Mouse (Mus musculus): ENCODE results near the gene Elavl3.

Elavl3 gene

DNA sequence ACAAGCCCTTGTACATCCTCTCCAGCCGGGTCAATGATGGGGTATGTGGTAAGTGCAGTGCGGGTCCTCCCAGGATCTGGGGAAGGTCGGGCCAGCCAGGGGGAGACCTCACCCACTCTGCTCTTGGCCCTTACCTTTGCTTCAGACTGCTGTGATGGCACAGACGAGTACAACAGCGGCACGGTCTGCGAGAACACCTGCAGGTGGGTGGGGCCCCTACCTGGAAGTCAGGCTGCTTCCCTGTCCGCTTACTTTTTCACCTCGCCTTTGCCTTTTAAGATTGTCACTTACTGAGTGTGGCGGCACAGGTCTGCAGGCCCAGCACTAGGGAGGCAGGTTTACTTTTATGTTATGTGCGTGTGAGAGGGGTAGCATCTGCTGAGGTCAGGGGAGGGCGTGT lies 47.3 kb downstream of the Elavl3 start:
- DNase-seq (ENCODE audit: low read depth, low spot score) = no peak

DNA sequence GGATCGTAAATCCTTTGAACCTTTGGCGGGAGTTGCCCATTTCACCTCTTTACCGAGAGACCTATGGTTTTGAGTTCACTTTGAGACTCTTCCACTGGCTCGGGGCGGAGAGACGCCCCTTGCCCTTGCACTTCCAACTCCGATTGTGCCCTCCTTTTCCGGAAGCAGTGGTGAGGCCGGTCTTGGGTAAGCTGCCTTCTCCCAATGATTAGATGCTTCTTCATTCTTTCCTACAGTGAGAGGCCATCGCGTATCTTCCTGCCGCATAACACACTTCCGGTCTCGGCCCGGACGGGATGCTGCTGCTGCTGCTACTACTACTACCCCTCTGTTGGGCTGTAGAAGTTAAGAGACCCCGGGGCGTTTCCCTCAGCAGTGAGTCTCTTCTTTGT lies 48.7 kb downstream of the Elavl3 start:
- no peak for DNase-seq (ENCODE audit: low read depth, low spot score)

DNA sequence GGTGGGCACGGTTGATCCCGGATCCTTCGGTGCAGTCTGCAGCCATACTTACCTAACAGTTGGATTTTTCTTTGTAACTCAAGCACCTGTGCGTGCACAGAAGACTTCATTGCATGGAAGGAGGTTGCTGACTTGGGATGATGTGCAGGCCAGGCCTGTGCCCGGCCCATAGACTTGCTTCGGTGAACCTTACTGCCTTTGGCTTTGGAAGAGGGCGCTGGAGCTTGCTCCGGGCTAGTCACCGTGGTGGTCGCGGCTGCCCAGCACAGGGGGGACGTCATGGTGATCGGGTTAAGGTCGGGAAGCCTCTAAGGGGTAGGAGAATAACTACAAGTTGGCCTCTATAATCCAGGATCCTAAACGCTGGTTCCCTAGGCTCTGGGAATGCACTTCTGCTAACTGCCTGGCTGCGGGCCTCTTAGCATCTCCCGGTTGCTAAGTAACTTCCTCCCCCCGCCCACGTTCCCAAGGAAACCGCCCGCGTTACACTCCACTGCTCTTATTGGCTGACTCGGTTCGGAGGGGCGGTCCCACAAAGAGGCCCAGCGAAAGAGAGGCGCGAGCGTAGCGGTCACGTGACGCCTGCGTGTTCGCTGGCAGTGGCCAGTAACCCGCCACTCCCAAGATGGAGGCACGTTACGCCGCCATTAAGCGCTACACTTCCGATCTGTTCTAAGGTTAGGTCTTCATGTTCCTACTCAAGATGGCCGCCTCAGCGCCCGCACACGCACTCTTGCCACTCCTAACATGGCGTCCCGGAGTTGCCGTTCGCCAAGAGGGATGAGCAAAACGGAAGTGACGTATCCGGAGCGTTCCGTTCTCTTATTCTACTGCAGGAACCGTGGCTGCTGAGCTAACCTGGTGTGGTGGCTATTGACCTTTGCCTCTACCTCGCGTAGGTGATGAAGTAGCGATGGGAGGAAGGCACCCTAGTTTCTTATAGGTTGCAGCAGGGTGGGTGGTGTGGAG lies 49.3 kb downstream of the Elavl3 start, which contains the start of the genes Ccdc151 and Prkcsh:
Ccdc151 (minus strand) TSS at position 441 of the 969 bp plus-strand sequence.
Prkcsh (plus strand) TSS at position 613 of the 969 bp plus-strand sequence.
- peak; percentile 100 for DNase-seq (ENCODE audit: low read depth, low spot score)

DNA sequence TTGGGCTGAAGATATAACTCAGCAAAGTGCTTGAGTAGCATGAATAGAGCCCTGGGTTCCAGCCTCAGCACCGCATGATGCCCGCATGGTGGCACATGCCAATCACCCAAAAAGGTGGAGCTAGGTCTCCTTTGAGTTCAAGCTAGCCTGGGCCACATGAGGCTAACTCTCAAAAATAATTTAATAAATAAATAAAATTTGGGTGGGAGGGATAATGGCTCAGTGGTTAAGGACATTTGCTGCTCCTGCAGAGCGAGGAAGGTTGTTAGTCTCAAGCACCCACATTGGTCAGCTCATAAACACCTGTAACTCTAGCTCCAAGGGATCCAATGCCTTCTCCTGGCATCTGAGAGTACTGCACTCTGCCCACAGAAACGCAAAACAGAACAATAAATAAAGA lies 50.2 kb downstream of the Elavl3 start:
- no peak for DNase-seq (ENCODE audit: low read depth, low spot score)

DNA sequence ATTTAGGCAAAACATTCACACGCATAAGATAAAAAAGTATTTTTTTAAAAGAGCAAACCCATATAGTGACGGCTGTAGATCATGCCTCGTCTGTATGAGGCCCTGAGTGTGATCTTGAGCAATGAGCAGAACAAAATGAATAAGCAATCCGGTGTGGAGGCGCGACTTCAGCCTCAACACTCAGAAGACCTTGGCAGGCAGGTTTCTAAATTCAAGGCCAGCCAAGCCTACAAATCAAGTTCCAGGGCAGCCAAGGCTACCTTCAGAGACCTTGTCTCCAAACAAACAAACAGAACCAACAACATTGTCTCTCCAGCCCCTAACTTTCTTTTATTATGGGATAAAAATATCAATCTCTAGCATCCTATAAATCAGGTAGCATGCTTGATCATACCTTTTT lies 51.5 kb downstream of the Elavl3 start:
- DNase-seq (ENCODE audit: low read depth, low spot score) = no peak

DNA sequence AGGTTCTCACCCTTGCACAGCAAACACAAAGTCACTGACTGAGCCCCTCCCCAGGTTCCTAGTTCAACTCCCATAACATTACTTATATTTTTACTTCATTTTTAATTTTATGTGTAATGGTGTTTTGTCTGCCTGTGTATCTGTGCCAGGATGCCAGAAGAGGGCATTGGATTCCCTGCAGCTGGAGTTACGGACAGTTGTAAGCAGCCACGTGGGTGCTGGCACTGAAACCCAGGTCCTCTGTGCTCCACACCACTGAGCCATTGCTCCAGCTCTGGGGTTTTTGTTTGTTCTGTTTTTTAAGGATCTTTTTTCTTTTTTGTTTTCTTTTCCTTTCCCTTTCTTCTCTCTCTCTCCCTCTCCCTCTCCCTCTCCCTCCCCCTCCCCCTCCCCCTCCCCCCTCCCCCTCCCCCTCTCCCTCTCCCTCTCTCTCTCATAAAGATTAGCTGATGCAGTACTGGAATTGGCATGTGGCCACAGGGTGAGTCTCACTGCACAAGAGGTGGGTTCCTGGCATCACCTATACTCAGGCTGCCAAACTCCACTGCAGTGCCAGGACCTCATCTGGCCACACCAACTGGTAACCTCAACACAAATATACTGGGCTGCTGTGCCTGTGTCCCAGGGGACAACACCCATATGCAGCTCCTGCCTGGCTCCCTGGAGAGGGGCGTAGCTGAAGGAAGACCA lies 55.5 kb downstream of the Elavl3 start:
- no peak for DNase-seq (ENCODE audit: low read depth, low spot score)

DNA sequence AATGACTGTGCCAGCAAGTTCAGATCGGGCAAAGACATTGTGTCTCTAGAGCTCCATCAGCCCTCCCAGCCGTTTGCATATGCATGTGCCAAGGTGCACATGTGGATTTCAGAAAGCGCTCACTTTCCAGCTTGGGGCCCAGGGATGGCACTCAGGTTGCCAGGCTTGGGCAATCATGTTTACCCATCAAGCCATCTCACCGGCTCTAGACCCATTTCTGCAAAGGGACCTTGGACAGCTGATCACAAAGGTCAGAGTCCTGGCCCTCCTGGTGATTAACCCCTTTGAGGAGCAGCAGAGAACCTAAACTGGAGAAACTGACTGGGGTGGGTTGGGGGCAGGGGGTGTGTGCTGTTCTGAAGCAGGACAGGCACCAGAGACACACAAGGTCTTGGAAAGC lies 59.6 kb downstream of the Elavl3 start:
- DNase-seq (ENCODE audit: low read depth, low spot score) = no peak

DNA sequence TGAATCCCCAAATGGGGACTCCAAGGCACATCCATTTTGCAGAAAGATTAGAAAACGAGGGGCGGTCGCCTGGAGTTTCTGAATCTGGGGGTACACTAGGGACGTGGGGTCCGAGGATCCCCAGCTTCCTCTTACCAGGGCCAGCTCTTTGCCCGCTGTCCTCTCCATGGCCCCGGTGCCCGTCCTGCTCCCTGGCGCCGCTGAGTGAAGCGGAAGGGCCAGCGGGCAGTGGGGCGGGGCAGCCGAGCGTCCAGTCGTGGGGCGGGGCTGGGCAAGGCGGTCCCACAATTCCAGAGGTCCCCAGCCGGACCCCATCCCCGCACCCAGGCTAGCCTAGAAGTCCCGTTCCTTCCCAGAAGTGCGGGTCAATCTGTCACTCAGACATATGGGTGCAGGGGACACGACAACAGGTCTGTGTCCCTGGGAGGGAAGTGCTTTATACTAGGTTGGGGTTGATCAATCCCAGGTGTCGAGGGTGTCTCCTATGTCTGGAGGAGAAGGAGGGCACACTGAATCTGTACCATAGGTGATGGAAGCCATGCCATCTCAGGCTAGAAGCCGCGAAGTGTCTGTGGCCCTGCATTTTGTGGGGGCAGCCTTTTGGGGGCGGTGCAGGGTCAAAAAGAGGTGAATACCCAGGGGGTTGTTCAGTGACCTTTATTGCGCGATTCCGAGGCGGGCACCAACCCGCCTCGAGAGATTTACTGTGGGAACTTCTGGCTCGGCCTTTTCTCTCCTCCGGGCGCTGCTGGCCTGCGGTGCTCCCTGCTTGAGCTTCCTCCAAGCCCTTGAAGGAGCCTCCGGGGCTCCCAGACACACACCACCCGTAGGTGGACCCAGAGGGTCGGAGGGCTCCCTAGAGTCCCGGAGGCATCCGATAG lies 62.4 kb downstream of the Elavl3 start, which contains the start of gene Rgl3:
Rgl3 (minus strand) TSS at position 217 of the 881 bp plus-strand sequence.
- DNase-seq (ENCODE audit: low read depth, low spot score) = no peak

DNA sequence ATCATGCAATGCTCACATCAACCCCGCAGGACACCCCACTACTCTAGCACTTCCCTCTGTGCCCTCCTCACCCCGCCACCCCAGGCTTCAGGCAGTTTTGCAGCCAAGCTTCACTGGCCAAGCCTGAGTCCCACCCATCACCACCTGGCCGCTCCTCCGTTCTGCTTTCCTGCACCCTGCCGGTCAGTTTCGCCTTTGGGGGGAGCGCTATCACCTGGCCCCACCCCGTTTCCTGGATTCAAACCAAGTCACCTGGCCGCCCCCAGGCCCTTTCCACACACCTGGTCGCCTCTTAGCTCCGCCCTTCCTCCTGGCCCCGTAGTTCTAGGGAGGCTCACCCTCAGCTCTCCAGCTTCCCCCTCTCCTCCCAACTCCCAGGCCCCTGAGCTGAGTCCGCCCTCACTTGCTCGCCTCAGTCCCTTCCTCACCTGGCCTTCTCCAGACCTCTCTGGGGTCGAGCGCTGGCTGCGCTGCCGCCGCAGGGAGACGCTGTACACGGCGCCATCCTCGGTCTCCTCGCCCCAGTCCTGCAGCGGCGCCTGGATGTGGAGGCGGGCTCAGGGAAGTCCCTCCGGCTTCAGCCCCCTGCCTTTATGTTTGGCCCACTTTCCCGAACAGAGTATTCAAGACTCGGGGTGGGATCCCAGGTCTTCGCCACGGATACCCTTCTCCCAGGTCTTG lies 63.3 kb downstream of the Elavl3 start:
- DNase-seq (ENCODE audit: low read depth, low spot score) = no peak

DNA sequence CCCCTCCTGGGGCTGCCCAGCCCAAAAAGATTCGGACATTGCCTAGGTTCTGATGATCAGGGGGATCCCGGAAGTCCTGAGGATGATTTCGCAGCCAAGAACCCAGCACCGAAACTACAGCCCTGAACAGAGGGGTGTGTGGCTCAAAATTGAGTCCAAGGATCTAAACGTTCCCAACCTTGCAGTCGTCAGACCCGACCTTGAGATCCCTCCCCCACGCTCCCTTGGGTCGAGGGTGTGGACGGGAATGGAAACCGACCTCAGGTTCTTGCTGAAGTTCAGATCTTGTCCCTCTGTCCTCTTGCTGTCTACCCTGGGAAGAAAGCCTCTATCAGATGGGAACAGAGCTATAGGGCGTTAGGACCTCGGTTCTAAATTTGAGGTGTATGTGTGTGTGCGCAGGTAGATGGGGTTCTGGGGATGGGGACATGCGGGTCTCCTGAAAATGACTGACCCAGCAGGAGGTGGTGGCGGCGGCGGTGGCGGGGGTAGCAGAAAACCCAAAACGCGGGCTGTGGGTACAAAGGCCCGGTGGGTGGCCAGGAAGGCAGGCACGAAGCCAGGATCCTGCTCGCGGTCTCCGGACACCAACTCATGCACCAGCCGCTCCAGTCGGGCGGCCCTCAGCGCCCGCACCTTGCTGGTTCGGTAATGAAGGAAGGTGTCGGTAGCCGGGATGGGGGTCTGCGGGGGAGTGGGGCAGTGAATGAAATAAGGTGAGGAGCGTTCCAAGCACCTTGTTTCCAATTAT lies 64.1 kb downstream of the Elavl3 start:
- DNase-seq (ENCODE audit: low read depth, low spot score) = no peak

DNA sequence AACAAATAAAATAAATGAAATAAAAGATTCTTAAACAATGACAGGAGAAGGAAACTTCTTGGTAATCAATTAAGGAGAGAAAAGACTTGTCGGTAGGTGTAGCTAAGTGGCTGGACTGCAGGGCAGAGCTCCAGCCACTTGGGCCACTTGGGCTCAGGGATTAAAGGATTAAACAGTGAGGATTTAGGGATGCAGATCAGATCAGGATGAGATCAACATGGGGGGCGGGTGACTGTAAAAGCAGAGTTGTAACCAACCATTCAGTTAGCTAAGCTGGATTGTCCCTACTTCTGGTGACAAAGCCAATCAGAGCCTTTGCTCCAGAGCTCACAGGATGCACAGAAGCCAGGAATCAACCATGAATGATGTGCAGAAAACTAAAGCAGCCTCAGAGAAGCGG lies 67.9 kb downstream of the Elavl3 start:
- peak; percentile 67 for DNase-seq (ENCODE audit: low read depth, low spot score)

DNA sequence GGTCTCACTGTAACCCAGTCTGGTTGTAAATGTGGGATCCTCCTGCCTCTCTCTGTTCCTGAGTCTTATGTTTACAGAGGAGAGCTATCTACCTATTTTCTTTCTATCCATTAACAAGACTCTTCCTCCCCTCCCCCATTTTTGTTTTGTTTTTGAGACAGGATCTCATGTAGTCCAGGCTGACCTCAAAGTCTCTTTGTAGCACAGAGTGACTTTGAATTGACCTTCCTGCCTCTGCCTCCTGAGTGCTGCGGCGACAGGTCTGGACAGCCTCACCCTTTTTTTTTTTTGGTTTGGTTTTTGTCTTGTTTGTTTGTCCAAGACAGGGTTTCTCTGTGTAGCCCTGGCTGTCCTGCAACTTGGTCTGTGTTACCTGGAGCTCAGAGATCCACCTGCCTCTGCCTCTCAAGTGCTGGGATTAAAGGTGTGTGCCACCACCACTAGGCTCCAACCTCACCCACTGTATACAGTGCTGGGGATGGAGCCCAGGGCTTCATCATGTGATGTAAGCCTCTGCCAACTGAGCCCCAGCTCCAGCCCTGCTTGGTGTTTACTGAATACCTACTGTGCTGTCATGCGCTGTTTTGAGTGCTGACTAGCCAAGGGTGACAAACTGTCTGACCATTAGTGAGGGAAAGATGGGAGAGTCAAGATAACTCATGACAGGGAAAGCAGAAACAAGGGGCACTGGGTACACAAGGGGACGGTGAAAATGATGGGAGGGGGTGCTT lies 73.3 kb downstream of the Elavl3 start:
- DNase-seq (ENCODE audit: low read depth, low spot score) = no peak

DNA sequence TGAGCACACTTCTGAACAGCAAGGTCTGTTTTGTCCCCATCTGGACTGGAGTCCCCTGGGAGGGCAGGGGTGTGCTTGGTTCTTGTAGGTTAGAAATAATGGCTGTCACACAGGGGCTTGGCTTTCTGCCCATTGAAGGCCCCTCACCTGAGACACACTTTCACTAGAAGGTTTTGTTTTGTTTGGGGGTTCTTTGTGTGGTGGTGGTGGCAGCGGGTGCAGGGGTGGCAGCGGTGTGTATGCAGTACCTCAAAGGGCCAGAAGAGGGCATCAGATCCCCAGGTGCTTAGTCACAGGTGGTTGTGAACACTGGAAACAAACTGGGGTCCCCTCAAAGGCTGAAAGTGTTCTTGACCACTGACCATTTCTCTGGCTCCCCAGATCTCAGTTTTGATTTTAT lies 73.9 kb downstream of the Elavl3 start:
- no peak for DNase-seq (ENCODE audit: low read depth, low spot score)

DNA sequence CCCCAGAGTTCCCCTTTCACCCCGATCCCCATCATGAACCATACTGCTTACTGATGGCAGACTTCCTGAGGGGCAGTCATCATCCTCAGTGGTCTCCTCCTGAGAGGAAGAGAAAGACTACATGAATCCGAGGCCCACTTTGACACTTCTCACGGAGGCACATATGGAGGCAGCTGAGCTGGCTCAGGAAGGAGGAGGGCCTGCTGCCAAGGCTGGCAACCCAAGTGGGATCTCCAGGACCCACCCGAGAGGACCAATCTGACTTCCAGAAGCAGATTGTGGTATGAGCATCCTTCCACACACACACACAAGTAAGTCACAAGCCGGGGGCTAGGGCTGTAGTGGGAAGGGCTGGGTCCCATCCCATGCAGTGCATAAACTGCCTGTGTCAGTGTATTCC lies 74.5 kb downstream of the Elavl3 start:
- no peak for DNase-seq (ENCODE audit: low read depth, low spot score)

DNA sequence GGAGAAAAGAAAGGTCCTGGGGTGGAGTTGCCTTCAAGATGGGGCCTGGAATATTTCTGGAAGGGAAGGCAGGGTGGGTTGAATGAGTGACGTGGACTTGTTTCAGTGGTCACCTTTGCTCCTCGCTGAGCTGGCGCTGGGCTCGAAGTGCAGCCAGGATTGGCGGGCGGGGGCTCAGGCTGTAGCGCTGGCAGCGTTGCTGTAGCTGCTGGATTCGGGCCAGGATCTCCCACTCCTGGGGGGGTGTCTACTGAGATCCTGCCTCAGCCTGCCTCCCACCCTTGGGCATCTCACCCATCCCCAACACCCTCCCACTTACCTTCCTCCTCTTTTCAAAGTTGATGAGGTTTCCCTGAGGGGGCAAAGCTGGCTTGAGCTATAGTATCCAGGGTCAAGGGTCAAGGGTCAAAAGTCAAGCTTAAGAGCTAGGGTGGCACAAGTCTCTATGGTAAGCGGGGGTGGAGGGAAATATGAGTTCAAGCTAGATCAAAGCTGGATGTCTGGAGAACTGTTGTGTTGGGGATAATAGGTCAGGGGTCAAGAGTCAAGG lies 75.1 kb downstream of the Elavl3 start:
- no peak for DNase-seq (ENCODE audit: low read depth, low spot score)

DNA sequence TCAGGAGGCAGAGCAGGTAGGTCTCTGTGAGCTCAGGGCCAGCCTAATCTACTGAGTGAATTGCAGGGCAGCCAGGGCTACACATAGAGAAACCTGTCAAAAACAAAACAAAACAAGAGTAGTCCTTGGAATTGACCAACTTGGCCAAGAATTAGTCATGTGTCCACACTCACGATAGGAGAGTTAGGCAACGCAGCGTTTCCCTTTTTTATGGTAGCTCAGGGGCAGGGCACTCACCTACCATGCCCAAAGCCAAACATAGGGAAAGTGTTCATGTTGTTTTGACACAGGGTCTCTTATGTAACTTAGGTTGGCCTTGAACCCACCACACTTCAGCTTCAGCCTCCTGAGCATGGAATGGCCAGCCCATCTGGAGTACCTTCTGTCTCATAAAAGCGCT lies 82.5 kb downstream of the Elavl3 start:
- no peak for DNase-seq (ENCODE audit: low read depth, low spot score)

DNA sequence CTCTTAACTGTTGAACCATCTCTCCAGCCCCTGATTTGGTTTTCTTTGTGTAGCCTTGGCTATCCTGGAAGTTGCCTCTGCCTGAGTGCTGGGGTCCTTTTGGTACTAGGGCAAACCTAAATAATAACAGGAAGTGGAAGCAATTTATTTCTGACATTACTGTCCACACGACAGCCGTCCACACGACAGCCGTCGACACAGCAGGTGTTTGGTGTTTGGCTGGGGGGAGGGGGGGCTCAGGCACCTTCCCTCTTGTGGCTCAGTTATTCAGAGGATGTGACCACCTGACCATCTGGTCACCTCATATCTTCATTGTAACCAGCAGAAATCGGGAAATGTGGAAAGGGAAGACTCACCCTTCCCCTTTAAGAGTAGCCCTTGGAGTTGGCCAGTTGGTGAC lies 82.9 kb downstream of the Elavl3 start:
- DNase-seq (ENCODE audit: low read depth, low spot score) = no peak
